Mouse (Mus musculus) testis, postnatal 10 days (tissue): ENCODE data around the gene Oaz2.
"Not testable (repeated sequence)": the region's sequence is repeated elsewhere in the genome, so short reads cannot be mapped to it uniquely, and the experiment has no call there.

Source experiments
- DNase-seq: peaks from one replicate; pipeline ENCODE4 v3.0.0; 2021; ENCODE audit warnings: low spot score

The Oaz2 gene

DNA sequence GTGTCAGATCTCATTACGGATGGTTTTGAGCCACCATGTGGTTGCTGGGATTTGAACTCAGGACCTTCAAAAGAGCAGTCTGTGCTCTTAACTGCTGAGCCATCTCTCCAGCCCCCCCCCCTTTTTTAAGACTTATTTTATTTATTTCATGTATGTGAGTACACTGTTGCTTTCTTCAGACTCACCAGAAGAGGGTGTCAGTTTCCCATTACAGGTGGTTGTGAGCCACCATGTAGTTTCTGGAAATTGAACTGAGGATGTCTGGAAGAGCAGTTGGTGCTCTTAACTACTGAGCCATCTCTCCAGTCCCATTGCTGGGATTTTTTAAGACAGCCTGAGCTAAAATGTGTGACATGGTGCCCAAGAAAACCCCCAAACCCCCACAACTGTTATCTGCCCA is 15.8 kb upstream of the Oaz2 start:
- not testable (repeated sequence) for DNase-seq

DNA sequence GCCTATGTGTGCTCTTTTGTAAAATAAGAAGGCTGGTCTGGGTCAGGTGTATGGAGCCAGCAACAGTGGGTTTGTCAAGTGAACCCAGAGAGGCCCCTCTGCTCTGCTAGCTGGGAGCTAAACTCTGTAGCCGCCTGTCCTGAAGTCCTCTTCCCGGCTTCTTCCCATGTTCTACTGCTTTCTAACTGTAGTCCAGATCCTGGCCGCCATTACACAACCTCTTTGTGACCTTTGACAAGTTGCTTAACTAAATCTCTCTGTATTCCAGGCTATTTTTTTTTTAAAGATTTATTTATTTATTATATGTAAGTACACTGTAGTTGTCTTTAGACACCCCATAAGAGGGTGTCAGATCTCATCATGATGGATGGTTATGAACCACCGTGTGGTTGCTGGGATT is 14.1 kb upstream of the Oaz2 start:
- no peak for DNase-seq

DNA sequence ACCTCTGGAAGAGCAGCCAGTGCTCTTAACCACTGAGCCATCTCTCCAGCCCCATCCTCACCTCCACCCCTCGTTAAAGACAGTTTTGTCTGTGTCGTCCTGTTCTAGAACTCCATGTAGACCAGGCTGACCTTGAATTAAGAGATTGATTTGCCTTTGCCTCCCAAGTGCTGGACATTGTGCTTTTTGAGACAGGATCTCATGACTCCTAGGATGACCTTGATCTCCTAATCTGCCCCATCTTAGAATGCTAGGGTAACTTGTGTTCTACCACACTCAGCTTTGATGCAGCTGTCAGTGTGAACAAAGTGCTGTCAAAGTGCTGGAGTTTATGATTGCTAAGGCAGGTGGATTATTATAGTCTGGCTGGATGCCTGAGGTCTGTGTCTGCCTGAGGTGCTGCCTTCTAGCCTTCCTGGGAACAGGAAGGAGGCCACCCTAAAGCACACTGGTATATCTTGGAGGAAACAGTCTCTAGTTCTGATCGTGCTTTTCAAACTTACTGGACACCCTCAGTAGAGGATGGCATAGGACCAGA is 13.0 kb upstream of the Oaz2 start:
- no peak for DNase-seq

DNA sequence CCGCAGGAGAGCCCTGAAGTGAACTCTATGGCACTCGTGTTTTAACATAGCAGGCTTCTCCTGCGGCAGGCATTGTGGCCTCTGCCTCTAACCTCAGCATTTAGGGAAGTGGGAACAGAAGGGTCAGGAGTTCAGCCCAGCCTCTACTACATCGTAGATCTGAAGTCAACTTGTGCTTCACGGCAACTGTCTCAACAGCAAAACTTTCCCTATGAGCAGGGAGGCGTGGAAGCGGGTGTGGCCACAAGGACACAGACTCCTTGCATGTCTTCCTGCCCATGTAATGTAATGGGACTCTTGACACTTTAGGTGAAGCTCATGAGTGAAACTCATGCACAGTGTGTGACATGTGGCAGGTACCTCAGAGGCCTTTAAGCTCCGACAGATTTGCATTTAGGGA is 12.3 kb upstream of the Oaz2 start:
- no peak for DNase-seq

DNA sequence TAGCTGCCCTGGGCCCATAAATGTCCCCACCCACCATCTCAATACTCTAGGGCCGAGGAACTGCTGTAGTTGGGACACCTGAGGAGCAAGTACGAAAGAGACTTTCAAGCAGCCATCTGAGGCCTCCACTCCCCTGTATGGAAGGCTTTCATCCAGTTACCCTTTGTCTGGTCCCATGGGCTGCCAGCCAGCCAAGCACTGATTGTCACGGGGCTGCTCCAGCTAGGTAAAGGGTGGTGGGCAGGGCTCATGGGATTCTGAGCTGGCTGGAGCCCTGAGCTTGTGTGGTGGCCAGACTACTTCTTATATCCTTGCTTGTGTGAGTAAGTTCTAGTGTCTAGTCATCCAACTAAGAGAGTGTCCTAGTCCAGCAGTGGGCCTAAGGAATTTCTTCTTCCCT is 10.6 kb upstream of the Oaz2 start:
- no peak for DNase-seq

DNA sequence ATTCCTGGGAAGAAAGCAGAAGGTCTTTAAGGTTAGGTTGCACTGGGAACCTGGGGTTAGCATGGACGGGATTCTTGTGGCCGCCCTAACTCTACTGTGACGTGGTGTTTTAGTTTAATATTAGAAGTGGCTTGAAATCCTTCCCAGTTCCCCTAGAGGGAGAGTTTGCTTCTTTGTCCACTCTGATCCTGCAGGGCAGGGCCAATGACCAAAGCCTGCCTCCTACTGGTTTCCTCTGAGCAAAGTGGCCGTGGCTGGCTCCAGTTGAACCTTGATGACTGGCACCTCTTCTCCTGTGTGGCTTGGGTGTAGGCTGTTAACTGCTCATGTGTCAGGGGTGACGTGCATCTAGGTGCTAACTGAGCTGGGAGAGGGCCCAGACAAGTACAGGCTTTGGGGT is 6.8 kb upstream of the Oaz2 start:
- DNase-seq: no peak

DNA sequence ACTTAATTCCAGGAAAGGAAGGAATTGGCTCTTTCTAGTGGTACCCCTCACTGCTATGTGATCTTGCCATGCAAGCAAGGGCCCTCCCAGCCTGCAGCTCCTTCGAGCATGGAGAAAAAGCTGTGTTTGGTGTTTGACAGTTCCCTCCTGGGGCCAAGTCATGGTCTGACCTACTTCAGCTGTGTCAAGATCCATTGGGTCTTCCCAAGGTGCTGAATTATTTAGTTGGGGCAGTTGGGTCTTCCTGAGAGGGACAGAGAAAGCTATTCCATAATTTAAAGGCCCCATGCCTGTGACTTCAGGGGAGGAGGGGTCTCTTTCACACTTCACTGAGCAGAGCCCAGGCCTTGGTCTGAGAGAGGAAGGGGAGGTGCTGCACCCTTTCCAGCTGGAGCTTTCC is 6.3 kb upstream of the Oaz2 start:
- no peak for DNase-seq

DNA sequence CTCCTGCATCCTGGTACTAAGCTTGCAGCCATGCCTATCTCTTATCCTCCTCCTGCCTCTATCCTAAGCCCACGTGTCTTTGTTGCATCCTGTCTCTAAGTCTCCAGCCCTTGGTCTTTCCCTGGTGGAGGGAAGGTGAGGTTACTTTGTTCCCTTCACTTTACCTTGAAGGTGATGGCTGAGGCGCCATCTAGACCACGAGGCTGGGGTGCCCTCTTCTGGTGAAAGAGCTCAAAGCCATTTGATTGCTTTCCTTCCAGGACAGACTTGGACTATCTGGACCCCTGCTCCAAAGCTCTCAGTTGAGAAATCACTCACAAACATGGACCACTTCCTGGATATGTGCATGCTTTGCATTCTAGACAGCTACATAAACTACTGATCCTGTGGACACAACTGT is 3.6 kb upstream of the Oaz2 start:
- peak; percentile 82 for DNase-seq

DNA sequence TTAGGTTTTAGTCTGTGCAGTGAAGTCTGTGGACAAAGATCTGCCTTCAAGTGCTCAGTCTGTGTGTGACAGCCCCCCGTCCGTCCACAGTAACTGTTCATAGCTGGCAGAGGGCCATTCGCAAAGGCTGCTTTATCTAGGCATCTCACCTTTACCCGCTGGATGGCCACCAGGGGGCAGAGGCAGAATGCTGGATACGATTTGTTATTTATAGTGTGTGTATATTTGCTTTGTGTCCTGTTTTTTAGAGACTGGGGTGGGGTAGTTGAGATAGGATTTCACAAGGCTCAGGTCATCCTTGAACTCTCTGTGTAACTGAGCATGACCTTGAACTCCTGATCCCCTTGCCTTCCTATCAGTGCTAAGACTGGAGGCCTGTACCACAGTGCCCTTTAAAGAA is 1.8 kb upstream of the Oaz2 start:
- DNase-seq: peak; percentile 83

DNA sequence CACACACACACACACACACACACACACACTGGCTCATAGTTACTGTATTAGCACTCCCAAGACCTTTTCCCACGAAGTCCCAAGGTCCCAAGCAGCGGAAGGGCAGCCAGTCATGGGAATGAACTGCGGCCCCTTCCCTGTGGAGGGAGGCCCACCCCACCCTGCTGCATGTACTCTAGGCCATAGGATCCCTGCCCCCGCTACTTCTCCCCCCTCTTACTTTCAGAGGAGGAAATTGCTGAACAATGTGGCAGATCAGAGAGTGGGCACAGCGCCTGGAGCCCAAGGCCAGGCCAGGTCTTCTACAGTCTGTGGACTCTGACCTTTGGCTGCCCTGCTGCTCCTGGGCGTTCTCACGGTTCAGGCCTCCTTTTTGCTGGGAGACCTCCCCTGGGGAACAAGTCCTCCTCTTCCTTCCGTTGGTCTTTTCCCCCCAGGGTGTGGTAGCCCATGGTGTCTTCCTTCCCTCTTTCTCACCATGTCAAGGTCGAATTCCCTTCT is 3.7 kb downstream of the Oaz2 start:
- peak; percentile 83 for DNase-seq

DNA sequence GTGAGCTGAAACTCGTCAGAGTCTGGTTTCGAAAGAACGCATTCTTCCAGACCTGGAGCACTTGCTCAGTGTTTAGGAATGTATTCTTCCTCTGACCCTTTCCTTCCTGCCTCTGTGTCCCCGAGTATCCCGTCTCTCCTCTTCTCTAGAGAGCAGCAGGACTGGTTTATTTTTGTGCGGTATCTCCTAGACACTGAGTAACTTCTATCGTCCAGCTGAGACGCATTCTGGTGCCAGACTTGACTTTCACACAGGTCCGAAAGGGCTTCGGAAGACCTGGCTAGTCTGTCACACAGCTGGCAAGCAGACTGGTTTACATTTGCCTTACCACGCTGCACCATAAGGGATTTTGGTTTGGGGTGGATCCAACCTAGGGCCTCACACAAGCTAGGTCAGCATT is 5.2 kb downstream of the Oaz2 start:
- DNase-seq: no peak

DNA sequence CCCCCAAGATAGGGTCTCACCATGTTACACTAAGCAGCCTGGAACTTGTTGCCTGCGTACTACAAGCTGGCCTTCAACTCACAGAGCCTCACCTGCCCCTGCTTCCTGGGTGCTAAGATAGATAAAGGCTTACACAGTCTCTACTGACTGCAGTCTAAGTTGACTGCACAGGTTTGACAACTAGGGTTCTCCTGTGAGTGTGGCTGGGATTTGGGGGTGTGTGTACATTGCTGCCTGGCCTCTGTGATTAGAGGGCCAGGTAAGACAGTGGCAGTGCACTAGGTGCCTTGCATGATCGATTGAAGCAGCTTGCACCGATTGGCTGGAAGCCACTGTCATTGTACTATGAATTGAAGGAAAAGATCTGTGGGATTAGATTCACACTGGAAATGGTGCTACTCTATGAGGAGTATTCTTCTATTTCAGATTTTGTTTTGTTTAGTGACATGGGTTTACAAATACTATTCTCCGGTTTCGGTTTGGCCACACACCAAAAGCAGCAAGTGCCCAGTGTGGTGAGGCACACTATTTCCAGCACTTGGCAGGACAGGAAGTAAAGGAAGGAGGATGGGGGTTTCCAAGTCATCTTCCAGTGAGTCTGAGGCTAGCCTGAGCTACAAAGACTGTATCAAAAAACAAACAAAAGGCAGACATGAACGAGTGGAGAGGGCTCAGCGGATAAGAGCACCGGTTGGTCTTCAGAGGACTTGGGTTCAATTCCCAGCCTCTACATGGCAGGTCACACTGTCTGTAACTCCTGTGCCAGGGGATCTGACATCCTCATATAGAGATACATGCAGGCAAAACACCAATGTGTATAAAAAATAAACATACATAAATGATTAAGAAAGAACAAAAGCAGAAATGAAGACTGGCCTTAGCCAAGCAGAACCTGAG is 7.9 kb downstream of the Oaz2 start:
- DNase-seq: no peak

DNA sequence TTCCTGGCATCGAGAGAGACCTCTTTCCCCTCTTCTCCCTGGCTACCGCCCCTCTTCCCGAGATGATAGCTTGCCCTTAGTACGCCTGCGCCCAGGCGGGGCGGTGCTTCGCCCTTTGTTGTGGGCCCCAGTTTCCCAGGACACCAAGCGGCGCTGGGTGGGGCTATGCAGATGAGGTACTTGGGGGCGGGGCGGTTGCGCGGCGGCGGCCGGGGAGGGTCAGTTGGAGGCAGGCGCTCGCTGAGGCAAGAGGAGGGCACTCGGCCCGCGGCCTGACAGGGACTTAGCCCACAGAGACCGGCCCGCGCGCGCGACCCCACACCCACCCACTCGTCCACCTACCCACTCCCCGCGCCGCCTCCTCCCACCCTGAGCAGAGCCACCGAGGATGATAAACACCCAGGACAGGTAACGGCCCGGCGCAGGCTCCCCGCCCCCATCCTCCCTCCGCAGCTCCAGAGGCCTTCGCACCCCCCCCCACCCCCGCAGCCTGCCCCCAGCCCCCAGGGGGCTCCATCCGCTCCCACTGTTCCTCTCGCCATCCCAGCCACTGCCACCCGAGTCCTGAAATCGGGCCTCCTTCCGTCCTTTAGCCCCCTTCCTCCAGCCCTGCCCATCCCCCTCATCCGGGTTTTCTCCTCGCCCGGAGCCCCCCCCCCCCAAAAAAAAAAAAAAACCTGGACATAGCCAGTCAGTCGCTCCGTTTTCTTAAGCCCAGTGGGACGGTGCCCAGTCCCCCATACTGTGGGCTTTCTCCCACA is 8.7 kb downstream of the Oaz2 start:
- peak; percentile 99 for DNase-seq

DNA sequence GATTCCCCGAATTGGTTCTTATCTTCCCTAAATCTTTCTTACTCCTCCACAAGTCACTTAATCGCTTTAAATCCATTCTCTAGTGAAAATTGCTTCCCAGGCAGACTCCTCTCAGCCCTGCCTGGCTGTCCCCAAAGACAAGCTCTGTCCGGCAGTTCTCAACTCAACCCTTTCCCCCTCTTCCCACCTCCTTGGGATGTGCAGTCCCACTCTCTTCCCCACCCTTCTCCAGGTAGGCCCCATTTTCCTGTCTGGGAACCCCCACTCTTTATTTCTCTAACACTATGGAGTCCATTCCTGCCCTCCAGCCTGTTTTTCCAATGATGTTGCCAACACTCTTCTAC is 9.3 kb downstream of the Oaz2 start:
- no peak for DNase-seq

DNA sequence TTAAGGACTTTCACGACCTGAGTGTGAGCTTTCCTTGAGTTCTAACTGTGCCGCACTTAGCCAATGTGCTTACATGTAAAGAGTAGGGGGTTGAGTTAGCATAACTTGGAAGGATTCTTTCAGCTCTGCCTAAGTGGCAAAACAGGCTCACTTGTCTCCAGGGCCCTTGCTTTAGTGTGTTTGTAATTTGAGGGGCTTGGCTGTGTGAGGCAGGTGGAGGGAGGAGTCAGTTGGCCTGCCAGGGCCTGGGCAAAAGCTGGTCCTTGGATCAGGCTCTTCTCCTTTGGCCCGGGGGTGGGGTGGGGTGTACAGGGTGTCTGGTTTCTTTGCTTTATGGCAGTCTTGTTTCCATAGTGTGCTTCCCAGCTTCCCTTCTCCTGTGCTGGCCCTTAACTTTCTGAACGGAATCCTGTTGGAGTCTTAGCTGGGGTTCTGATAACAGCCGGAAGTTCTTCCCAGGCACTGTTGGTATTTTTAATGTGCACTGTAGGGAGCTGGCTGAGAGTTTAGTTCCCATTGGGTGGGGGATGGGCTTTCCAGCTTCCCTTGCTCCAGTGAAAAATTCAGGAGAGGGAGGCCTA is 11.5 kb downstream of the Oaz2 start:
- peak; percentile 62 for DNase-seq

DNA sequence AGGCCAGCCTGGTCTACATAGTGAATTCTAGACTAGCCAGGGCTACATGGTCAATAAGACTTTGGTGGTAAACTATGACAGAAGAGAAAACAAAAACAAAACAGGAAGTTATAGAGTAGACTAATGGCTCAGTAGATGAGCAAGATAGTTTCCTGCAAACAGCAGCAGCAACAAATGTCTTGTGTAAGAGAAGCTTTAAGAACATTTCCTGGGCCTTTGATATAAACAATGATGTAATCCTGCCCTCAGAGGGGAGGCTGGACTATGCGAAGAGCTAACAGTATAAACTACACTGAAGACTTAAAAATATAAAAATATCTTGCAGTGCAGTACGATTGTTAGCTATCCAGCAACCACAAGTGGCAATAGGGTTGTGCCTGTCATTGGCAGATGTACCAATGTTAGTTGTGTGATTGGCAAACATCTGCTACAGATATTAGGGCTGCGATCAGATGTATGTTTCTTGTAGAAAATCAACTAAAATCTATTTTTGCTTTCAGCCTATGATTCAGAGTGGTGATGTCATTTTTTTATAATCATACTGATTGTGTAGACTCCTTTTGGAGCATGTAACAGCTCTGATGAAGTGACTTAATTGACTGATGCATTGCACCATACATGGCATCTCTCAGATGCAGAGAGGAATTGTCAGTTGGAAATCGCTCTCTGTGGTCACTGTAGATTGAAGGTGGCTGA is 13.3 kb downstream of the Oaz2 start:
- no peak for DNase-seq

DNA sequence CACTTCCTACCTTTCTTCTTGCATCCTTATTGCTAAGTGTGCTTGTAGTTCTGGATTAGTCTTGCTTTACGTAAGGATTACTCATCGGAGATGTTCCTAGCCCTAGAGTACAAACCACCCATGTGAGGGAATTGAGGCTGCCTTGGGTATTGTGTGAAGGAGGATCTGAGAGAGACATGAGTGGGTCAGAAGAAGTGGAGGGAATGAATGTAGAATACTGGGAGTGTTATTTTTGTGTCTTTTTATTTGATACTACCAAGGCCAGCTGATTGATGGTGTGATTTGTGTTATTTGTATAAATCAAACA is 13.8 kb downstream of the Oaz2 start:
- DNase-seq: no peak

DNA sequence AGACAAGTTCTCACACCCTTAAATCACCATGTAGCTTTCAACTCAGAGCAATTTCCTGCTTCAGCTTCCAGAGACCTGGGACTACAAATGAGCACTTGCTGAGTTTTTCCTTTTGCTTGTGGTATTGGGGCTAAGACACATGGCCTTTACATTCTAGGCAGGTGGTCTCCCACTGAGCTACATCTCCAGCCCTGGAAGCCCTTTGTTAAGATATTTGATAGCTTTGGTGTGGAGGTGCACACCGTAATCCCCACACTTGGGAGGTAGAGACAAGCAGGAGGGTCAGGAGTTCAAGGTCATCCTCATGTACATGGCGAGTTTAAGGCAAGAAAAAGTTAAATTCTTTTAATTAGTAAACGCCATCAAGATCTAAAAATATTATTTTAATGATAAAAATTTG is 14.4 kb downstream of the Oaz2 start:
- DNase-seq: no peak

DNA sequence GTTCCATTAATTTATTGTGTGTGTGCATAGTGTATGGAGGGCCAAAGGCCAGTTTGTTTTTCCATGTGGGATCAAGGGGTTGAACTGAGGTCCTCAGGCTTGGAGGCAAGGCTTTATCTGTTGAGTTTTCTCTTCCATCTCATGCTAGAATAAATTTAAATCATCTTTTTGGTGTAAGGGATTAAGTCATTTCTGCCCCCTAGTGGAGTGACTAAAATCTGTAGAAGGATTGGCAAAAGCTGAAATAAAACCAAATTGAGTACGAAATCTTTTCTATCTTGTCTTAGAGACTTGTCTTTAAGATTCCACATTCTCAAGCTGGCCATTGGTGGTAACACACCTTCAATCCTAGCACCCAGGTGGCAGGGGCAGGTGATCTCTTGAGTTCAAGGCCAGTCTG is 15.2 kb downstream of the Oaz2 start:
- DNase-seq: no peak

DNA sequence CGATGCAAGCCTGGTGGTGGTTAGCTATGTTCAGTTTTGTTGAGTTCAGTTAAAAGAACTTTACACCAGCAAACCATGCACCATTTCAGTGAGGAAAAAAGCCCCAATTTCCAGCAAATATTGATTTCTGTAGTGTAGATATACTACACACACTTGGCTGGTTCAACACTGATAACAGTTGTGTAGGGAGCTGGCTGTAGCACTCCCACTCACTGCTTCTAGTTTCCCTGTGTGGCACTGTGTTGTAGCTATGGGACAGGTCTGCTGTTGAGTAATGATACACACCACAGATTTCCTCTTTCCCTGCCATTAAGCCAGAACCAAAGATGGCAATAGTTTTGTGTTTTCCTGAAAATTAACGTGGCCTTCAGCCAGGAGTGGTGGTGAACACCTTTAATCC is 16.9 kb downstream of the Oaz2 start:
- no peak for DNase-seq

DNA sequence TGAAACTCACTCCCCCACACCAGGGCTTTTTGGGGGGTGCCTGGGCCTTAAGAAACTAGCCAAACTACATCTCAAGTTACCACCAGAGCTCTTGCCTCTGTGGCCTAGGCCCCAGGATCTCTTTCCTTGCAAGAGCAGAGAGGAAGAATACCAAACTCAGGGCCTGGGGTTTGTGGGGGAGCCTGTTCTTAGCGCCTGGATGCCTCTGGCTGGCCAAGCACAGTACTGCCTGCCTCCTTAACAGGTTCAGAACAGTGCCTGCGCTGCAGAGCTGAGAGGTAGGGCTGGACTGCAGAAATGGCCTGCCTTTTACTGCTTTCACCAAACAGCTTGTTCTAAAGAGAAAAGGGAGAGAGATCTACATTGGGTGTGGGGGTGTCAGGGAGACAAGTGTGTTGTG is 22.1 kb downstream of the Oaz2 start:
- DNase-seq: not testable (repeated sequence)

DNA sequence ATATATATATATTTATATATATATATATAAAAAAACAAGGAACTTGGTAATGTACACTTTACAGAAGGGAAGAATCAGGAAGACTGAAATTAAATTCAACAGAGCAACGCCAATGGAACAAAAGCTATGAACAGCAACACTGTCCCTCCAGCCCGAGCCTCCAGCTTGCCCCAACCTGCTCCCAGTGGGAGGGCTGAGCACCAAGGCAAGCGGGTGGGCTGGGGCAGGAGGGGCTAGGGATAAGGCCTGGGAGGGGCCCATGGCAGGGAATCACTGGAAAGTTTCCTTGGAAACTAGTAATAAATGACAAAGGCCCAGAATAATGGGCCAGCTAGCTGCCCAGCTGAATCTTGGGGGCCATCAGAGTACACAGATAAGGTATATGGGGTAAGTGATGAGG is 24.7 kb downstream of the Oaz2 start:
- DNase-seq: no peak
